Mouse (Mus musculus) E14TG2a.4 (cell line): ENCODE measurements around the gene Hrk.

ENCODE experiments used
- CTCF ChIP-seq: conservative IDR thresholded peaks from 2 replicates; pipeline ENCODE4 v1.5.1; 2014; ENCODE audit warnings: low read length
- POU5F1 ChIP-seq: IDR thresholded peaks from 2 replicates; pipeline ENCODE4 v1.6.1; 2014; ENCODE audit warnings: low read length, borderline replicate concordance

DNA sequence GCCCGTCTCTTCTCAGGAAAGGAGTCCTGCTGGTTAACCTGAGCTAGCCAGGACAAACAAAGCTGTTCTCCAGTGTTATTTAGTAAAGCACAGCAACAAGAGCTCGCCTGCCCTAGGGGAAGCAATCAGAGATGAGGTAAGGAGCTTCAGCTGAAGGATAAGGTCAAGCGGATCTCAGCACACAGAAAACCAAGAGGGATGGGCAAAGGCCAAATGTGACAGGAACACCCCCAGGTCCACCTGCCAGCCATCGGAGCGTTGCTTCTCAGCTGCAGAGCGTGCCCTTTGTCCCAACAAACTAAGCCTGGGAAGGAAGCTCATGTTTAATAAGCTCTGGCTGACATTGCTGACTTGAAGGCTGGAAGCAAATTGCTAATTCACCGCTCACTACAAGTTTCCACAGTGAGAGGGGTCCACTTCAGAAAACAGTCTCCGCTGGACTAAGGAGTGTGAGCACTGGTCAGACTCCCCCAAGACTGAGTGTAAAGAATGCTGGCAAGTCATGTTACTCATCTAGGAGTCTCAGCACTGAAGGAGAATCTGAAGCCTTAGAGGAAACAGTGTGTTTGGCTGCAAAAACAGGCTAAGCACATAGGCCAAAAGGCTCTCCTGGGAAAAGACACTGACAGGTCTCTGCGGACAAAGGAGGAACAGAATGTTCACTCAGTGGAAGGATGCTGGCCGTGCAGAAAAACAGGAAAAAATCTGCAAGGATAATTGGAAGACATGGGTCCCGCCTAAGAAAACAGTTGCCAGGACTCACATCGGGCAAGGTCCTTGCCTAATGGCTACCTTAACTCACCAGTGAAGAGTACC is 21.0 kb upstream of the Hrk start:
- TF ChIP-seq CTCF (no peak), POU5F1 (no peak)
